Mouse (Mus musculus) macrophage (primary cell): ENCODE measurements around the gene Golph3l. TPM values are rescaled to one million over a fixed set of nuclear protein-coding genes. Genes with fewer than 3 reads are reported as not detected.

Experiments
- H3K27ac ChIP-seq: fragments of 350-480 bp; formaldehyde crosslinking; 2 replicates; pipeline ENCODE4 v1.9.0; 2021
- H3K36me3 ChIP-seq: fragments of 350-480 bp; formaldehyde crosslinking; 2 replicates; pipeline ENCODE4 v1.9.0; 2021; ENCODE audit errors: inconsistent target
- H3K4me3 ChIP-seq: fragments of 350-480 bp; formaldehyde crosslinking; 2 replicates; pipeline ENCODE4 v1.9.0; 2021; ENCODE audit errors: inconsistent target
- H3K79me2 ChIP-seq: fragments of 350-480 bp; formaldehyde crosslinking; 2 replicates; pipeline ENCODE4 v1.9.0; 2021; ENCODE audit errors: inconsistent target
- WGBS: methylation state at CpG from one replicate; pipeline ENCODE4 v1.1.7; 2026; ENCODE audit warnings: inconsistent platforms; ENCODE audit not compliant: missing documents; 5-methylcytosine and 5-hydroxymethylcytosine counted together
- polyA plus RNA-seq: library from polyadenylated mRNA; stranded (reverse); fragments of 250-400 nt; gene quantifications from 3 replicates; pipeline ENCODE4 v1.2.4, GENCODE M21; 2018; ENCODE audit warnings: inconsistent platforms

Gene Golph3l
- polyA plus RNA-seq, 1 experiment from 2014 or later = 64.7 TPM

- WGBS = 91% methylated on average over 5 of the region's 5 CpGs
- H3K27ac ChIP-seq = peak overlapping the region; percentile 100
- H3K36me3 ChIP-seq = no peaks in the 10 kb centered on the region
- H3K79me2 ChIP-seq = peaks cover 70% of the 10 kb centered on the region
- no peak overlapping the region for H3K4me3 ChIP-seq
Measured at GRCm38 (mm10) chr3:95655437-95655836, 66.7 kb downstream of the Golph3l start.

- peak overlapping the region; percentile 97 for H3K27ac ChIP-seq
- H3K79me2 ChIP-seq = peaks cover 84% of the 10 kb centered on the region
- H3K36me3 ChIP-seq = no peaks in the 10 kb centered on the region
- H3K4me3 ChIP-seq = no peak overlapping the region
- WGBS = 81% methylated on average over 3 of the region's 3 CpGs
Measured at GRCm38 (mm10) chr3:95657108-95657507, 68.4 kb downstream of the Golph3l start.

GRCm38 (mm10) chr3:95657711-95658110 lies 69.0 kb downstream of the Golph3l start:
- WGBS = 88% methylated on average over 3 of the region's 3 CpGs
- Histone ChIP-seq H3K36me3 (no peaks in the 10 kb centered on the region), H3K79me2 (peaks cover 84% of the 10 kb centered on the region), H3K4me3 (peak overlapping the region; percentile 54), H3K27ac (peak overlapping the region; percentile 97)

- H3K79me2 ChIP-seq = peaks cover 84% of the 10 kb centered on the region
- H3K4me3 ChIP-seq = peak within 1 kb of the TSS; percentile 90
- no peaks in the 10 kb centered on the region for H3K36me3 ChIP-seq
- H3K27ac ChIP-seq = peak within 1 kb of the TSS; percentile 97
- WGBS = under 1% methylated on average over 38 of the region's 43 CpGs
Measured at GRCm38 (mm10) chr3:95658236-95658867, 69.6 kb downstream of the Golph3l start, which contains the start of gene Mcl1. TSS of gene Mcl1 (plus strand) at chr3:95658788.

GRCm38 (mm10) chr3:95658868-95659712 lies 70.4 kb downstream of the Golph3l start:
- peak overlapping the region; percentile 90 for H3K4me3 ChIP-seq
- H3K79me2 ChIP-seq = peaks cover 89% of the 10 kb centered on the region
- WGBS = under 1% methylated on average over 60 of the region's 113 CpGs
- no peaks in the 10 kb centered on the region for H3K36me3 ChIP-seq
- peak overlapping the region; percentile 94 for H3K27ac ChIP-seq

- peak overlapping the region; percentile 94 for H3K27ac ChIP-seq
- H3K36me3 ChIP-seq = no peaks in the 10 kb centered on the region
- WGBS = 6% methylated on average over 6 of the region's 8 CpGs
- H3K4me3 ChIP-seq = peak overlapping the region; percentile 90
- H3K79me2 ChIP-seq = peaks cover 89% of the 10 kb centered on the region
Measured at GRCm38 (mm10) chr3:95659948-95660347, 71.2 kb downstream of the Golph3l start.

GRCm38 (mm10) chr3:95660788-95661478 lies 72.2 kb downstream of the Golph3l start:
- Histone ChIP-seq H3K4me3 (peak overlapping the region; percentile 90), H3K79me2 (peaks cover 89% of the 10 kb centered on the region), H3K36me3 (no peaks in the 10 kb centered on the region), H3K27ac (peak overlapping the region; percentile 94)
- 0% methylated on average over 2 of the region's 2 CpGs for WGBS

GRCm38 (mm10) chr3:95661945-95662715 lies 73.4 kb downstream of the Golph3l start:
- 18% methylated on average over 6 of the region's 7 CpGs for whole genome bisulfite sequencing
- no peaks in the 10 kb centered on the region for H3K36me3 ChIP-seq
- H3K27ac ChIP-seq = peak overlapping the region; percentile 94
- peaks cover 90% of the 10 kb centered on the region for H3K79me2 ChIP-seq
- H3K4me3 ChIP-seq = peak overlapping the region; percentile 90

- 30% methylated on average over 7 of the region's 7 CpGs for WGBS
- no peaks in the 10 kb centered on the region for H3K36me3 ChIP-seq
- H3K4me3 ChIP-seq = peak overlapping the region; percentile 90
- peaks cover 90% of the 10 kb centered on the region for H3K79me2 ChIP-seq
- H3K27ac ChIP-seq = peak overlapping the region; percentile 94
Measured at GRCm38 (mm10) chr3:95662724-95663449, 74.2 kb downstream of the Golph3l start.

- peaks cover 86% of the 10 kb centered on the region for H3K79me2 ChIP-seq
- peak overlapping the region; percentile 90; the same call in 1 of the 2 replicates for H3K4me3 ChIP-seq
- WGBS = 52% methylated on average over 2 of the region's 2 CpGs
- no peaks in the 10 kb centered on the region for H3K36me3 ChIP-seq
- peak overlapping the region; percentile 94 for H3K27ac ChIP-seq
Measured at GRCm38 (mm10) chr3:95663486-95663885, 74.8 kb downstream of the Golph3l start.

GRCm38 (mm10) chr3:95663969-95664608 lies 75.4 kb downstream of the Golph3l start:
- peak overlapping the region; percentile 90; the same call in 1 of the 2 replicates for H3K4me3 ChIP-seq
- WGBS = 89% methylated on average over 3 of the region's 3 CpGs
- H3K79me2 ChIP-seq = peaks cover 86% of the 10 kb centered on the region
- peak overlapping the region; percentile 94 for H3K27ac ChIP-seq
- H3K36me3 ChIP-seq = no peaks in the 10 kb centered on the region

GRCm38 (mm10) chr3:95664940-95665352 lies 76.2 kb downstream of the Golph3l start:
- Histone ChIP-seq H3K27ac (peak overlapping the region; percentile 94), H3K79me2 (peaks cover 88% of the 10 kb centered on the region), H3K4me3 (no peak overlapping the region), H3K36me3 (no peaks in the 10 kb centered on the region)
- WGBS = 91% methylated on average over 4 of the region's 4 CpGs
